Mouse (Mus musculus) lung, adult 18-20 months (tissue): Measurements from ENCODE around the gene Ptger3.
A peak's percentile ranks its signal among the peaks of the same experiment; 100 is the strongest.

Source experiments
- DNase-seq, 2 experiments: peaks; one replicate each; pipeline ENCODE4 v3.0.0; 2022; ENCODE audit warnings: mixed read lengths in 2 of 2

Gene Ptger3

GRCm38 (mm10) chr3:157566725-157567565, at the start of gene Ptger3:
TSS of gene Ptger3 (plus strand) at chr3:157566892.
- peak; percentile 9 to 23 for DNase-seq

GRCm38 (mm10) chr3:157517992-157518391, 48.7 kb upstream of the Ptger3 start:
- no peak for DNase-seq

- DNase-seq, result peak in 1 of 2 experiments; percentile 7
Observed at GRCm38 (mm10) chr3:157520433-157520832, 46.3 kb upstream of the Ptger3 start.

- no peak for DNase-seq
Observed at GRCm38 (mm10) chr3:157523834-157524233, 42.9 kb upstream of the Ptger3 start.

DNA sequence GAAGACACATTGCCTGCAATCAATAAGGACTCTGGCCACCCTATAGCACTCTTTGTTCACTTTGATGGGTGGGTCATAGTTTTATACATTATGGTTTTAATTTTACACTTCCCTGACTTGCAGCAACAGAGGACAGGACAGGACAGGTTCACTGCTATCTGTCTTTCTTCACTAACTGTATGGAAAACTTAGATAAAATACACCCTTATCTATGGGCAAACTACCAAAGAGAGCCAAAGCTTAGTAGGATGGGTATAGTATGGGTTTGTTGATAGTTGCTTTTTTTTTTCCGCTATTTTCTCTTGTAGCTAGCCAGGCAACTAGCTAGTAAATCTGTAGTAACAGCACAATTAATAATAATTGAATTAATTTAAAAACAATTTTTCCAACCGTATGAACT, 35.1 kb upstream of the Ptger3 start:
- DNase-seq, result no peak

GRCm38 (mm10) chr3:157533964-157534785, 32.5 kb upstream of the Ptger3 start, which contains the start of gene Zranb2:
TSS of gene Zranb2 (plus strand) at chr3:157534160.
- peak; percentile 91 to 93 for DNase-seq

GRCm38 (mm10) chr3:157534786-157535415, 31.8 kb upstream of the Ptger3 start:
- DNase-seq, result peak in 1 of 2 experiments; percentile 5

DNA sequence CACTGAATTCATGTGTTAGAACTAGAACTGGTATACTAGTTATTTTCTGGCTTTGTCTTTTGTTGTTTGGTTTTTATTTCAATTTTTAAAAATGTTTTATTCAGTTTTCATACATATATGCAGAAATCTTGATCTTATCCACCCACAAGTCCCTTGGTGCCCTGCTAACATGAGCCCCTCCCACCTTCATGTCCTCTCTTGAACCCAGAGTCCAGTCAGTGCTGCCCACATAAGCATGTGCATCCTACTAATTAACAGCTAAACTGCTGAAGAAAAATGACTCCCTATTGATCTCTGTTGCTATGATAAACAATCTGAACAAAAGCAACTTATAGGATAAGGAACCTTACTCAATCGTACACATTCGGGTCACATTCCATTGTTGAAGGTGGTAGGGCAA, 17.4 kb upstream of the Ptger3 start:
- DNase-seq, result no peak

- no peak for DNase-seq
Observed at GRCm38 (mm10) chr3:157549758-157550600, 16.7 kb upstream of the Ptger3 start.

GRCm38 (mm10) chr3:157565196-157565595, 1.5 kb upstream of the Ptger3 start:
- no peak for DNase-seq

GRCm38 (mm10) chr3:157567566-157568132, 957 bp downstream of the Ptger3 start:
- no peak for DNase-seq

GRCm38 (mm10) chr3:157572011-157572410, 5.3 kb downstream of the Ptger3 start:
- DNase-seq, result no peak

- no peak for DNase-seq
Observed at GRCm38 (mm10) chr3:157575441-157576342, 9.0 kb downstream of the Ptger3 start.

- DNase-seq, result no peak
Observed at GRCm38 (mm10) chr3:157576343-157576722, 9.6 kb downstream of the Ptger3 start.

GRCm38 (mm10) chr3:157576862-157577261, 10.2 kb downstream of the Ptger3 start:
- DNase-seq, result no peak

- no peak for DNase-seq
Observed at GRCm38 (mm10) chr3:157578469-157579170, 11.9 kb downstream of the Ptger3 start.

DNA sequence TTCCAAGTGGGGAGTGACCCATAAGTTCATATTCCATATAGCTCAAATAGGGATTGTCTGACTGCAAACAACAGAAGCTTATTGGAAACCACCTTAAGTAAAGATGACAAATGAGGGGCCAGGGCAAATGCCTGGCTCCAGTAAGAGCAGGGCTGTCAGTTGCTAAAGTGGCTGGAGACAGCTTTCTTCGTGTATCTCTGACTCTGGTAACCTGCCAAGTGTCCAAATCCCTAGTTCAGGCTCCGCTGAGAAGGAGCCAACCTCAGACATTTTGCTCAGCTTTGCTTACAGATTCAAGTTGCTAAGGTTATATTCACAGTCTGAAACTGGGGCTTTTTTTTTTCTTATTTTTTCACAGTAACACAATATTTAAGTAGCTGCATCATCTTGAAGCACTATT, 12.7 kb downstream of the Ptger3 start:
- DNase-seq, result peak in 1 of 2 experiments; percentile 12

DNA sequence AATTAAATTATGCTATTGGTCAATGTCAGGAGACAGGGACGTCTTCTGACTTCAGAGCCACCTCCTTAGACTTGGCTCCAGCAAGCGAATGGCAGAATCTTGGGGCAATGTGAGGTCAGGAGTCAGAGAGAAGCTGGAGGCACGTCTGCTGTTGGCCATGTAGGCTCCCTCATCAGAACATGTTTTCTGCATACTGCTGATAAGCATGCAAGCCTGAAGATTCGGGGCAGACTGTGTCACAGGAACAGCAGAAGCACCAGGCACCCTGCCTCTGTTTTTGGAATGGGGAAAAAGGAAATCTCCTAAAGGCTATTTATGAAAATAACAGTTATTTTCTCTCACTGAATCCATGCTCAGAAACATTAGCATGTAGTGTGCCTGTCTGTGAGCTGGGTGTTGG, 13.6 kb downstream of the Ptger3 start:
- no peak for DNase-seq

GRCm38 (mm10) chr3:157581755-157582154, 15.1 kb downstream of the Ptger3 start:
- DNase-seq, result no peak
